Mouse (Mus musculus): ENCODE results near the gene Rexo5.

DNA sequence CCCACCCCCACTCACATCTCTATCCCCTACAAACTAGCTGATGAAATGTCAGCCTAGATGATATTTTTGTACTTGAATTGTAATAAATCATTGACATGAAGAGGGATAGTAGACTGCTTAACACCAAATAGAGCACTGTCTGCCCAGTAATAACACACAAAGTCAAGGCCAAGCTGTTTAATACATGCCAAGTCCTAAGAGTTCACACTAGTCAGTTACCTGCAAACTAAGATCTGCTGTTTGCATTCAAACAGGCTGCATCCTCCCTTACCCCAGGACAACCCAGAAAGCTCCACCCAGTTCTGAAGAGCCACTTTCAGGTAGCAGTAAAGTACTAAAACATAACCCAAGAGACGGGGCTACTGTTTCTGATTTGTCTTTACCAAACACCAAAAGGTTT lies 98.4 kb downstream of the Rexo5 start:
- TF ChIP-seq POLR2A (IDR thresholded peaks at IDR 0.05; ENCODE audit: borderline replicate concordance, extremely low read depth, insufficient read depth, insufficient read length, poor library complexity, severe bottlenecking) = no peak
- no peak for TF ChIP-seq CTCF (IDR thresholded peaks at IDR 0.05; ENCODE audit: borderline replicate concordance, extremely low read depth, insufficient read depth, insufficient read length)
